Mouse (Mus musculus) urinary bladder, adult 2 months (tissue): ENCODE data around the gene Elmo1. TPM values are rescaled to one million over a fixed set of nuclear protein-coding genes. Genes with fewer than 3 reads are reported as not detected.

ENCODE experiments used
- DNase-seq: peaks from one replicate; pipeline ENCODE4 v3.0.0; 2022; ENCODE audit warnings: low spot score
- polyA plus RNA-seq: library from polyadenylated mRNA; depleted of rRNA; stranded (reverse); fragments of >200 nt; gene quantifications from 2 replicates; pipeline ENCODE4 v1.2.3, GENCODE M21; 2012; rRNA removed

Gene Elmo1
- 9.8 and 11.6 TPM in 2 replicates for polyA plus RNA-seq

GRCm38 (mm10) chr13:20090133-20090710 lies at the start of gene Elmo1:
Elmo1 (plus strand) TSS chr13:20090596.
- no peak for DNase-seq

GRCm38 (mm10) chr13:20041169-20041830 lies 49.1 kb upstream of the Elmo1 start:
- no peak for DNase-seq

- DNase-seq: no peak
Measured at GRCm38 (mm10) chr13:20042856-20043255, 47.5 kb upstream of the Elmo1 start.

- DNase-seq: no peak
Measured at GRCm38 (mm10) chr13:20045350-20045749, 45.0 kb upstream of the Elmo1 start.

- DNase-seq: no peak
Measured at GRCm38 (mm10) chr13:20045836-20046235, 44.6 kb upstream of the Elmo1 start.

GRCm38 (mm10) chr13:20046406-20046805 lies 44.0 kb upstream of the Elmo1 start:
- DNase-seq: no peak

- no peak for DNase-seq
Measured at GRCm38 (mm10) chr13:20047926-20048836, 42.2 kb upstream of the Elmo1 start.

- no peak for DNase-seq
Measured at GRCm38 (mm10) chr13:20048837-20049160, 41.6 kb upstream of the Elmo1 start.

- DNase-seq: no peak
Measured at GRCm38 (mm10) chr13:20049654-20050053, 40.7 kb upstream of the Elmo1 start.

- no peak for DNase-seq
Measured at GRCm38 (mm10) chr13:20050149-20050548, 40.2 kb upstream of the Elmo1 start.

- DNase-seq: no peak
Measured at GRCm38 (mm10) chr13:20057926-20058325, 32.5 kb upstream of the Elmo1 start.

GRCm38 (mm10) chr13:20061031-20061430 lies 29.4 kb upstream of the Elmo1 start:
- no peak for DNase-seq

- no peak for DNase-seq
Measured at GRCm38 (mm10) chr13:20063331-20063730, 27.1 kb upstream of the Elmo1 start.

GRCm38 (mm10) chr13:20072043-20072442 lies 18.4 kb upstream of the Elmo1 start:
- DNase-seq: no peak

GRCm38 (mm10) chr13:20072994-20073393 lies 17.4 kb upstream of the Elmo1 start:
- DNase-seq: no peak

- DNase-seq: no peak
Measured at GRCm38 (mm10) chr13:20076521-20076920, 13.9 kb upstream of the Elmo1 start.

- no peak for DNase-seq
Measured at GRCm38 (mm10) chr13:20077237-20077636, 13.2 kb upstream of the Elmo1 start.

GRCm38 (mm10) chr13:20090711-20091603 lies 561 bp downstream of the Elmo1 start:
- peak; percentile 65 for DNase-seq

GRCm38 (mm10) chr13:20091604-20091926 lies 1.2 kb downstream of the Elmo1 start:
- DNase-seq: no peak

- no peak for DNase-seq
Measured at GRCm38 (mm10) chr13:20092301-20092700, 1.9 kb downstream of the Elmo1 start.

GRCm38 (mm10) chr13:20093307-20094045 lies 3.1 kb downstream of the Elmo1 start:
- no peak for DNase-seq
